In the genomic region with DNA sequence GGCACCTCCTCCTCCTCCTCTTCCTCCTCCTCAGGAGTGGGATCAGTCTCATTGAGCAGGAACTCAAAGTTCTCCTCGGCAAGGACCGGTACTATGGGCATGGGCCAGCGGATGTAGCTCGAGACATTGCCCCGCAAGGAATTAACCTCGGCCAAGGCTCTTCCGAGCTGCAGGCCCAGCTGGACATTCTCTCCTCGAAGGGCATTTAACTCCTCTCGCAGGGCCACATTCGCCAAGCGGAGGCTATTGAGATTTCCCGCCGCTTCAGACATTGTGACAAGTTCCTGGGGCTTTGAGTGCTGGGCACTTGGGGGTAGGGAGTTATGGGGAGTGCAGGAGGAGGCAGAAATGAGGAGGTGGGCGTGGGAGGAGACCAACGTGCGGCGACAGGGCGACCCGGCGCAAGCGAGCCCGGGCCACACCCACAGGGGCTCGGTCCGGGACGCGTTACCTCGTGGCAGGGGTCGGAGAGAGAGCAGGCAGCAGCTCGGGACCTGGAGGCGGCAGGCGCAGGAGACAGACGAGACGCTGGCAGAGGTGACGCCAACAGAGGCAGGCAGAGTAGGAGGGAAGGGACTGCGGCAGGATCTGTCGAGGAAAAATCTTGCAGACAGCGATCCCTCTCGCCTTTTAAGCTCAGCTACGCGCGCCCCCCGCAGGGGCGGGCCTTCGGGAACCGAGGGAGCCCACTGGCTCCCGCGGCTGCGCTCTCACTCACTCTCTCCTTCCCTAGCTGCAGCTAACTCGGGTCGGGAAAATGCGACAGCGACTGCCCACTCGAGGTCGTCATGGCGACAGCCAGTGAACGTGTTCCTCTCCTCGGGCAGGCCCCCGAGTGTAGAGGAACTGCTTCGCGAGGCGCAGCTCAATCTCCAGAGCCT, we compare ENCODE assay signal across 7 mouse cellular contexts. TPM values are rescaled to one million over a fixed set of nuclear protein-coding genes. Genes with fewer than 3 reads are reported as not detected.
DNase-seq lines count a peak whose midpoint lies in the region; ATAC-seq and TF ChIP-seq lines count a peak whose summit lies in the region.

Rtl5 (minus strand) TSS at position 714 of the 881 bp plus-strand sequence.

- TF ChIP-seq POLR2A in spleen, adult 2 months (IDR thresholded peaks at IDR 0.05; ENCODE audit: low read depth, low read length) = no peak

- 0 out of 2 replicates have a peak, but pooled peaks cover 12% of the 10 kb centered on the region for H3K27me3 ChIP-seq in limb, embryonic 11.5 days (ENCODE audit: control insufficient read depth, insufficient read depth, low read length)
- peaks cover 45% of the 10 kb centered on the region for H3K27me3 ChIP-seq in midbrain, embryonic 12.5 days
- no peaks in the 10 kb centered on the region for H3K27me3 ChIP-seq in spleen, adult 2 months (ENCODE audit: control insufficient read depth, insufficient read depth, low read length)

- DNase-seq in adrenal gland, postnatal 14 days = peak; percentile 85
- DNase-seq in embryo, embryonic 11.5 days (ENCODE audit: low read depth, low spot score) = peak; percentile 53
- peak; percentile 99 for DNase-seq in heart, adult 11 months
- DNase-seq in kidney, adult 11 months = peak; percentile 66
- peak; percentile 79 for DNase-seq in limb, embryonic 11.5 days (ENCODE audit: low spot score)
- DNase-seq in spleen, adult 2 months (ENCODE audit: low read depth in 1 of 2, low spot score in 2 of 2) = peak in 1 of 2 experiments; percentile 50

- H3K36me3 ChIP-seq in limb, embryonic 11.5 days (ENCODE audit: control insufficient read depth, insufficient read depth, low read length) = no peaks in the 10 kb centered on the region
- no peaks in the 10 kb centered on the region for H3K36me3 ChIP-seq in midbrain, embryonic 12.5 days
- H3K36me3 ChIP-seq in spleen, adult 2 months (ENCODE audit: control insufficient read depth, insufficient read depth, low read length) = no peaks in the 10 kb centered on the region

- 20% methylated on average over 59 of the region's 61 CpGs for WGBS in limb, embryonic 11.5 days
- WGBS in midbrain, embryonic 12.5 days = 20% methylated on average over 59 of the region's 61 CpGs
- 28% methylated on average over 60 of the region's 61 CpGs for WGBS in spleen, adult 2 months

- peak; percentile 87 for ATAC-seq in limb, embryonic 11.5 days (ENCODE audit: insufficient number of reproducible peaks, low FRiP score, low TSS enrichment, low read depth)
- peak; percentile 93 for ATAC-seq in midbrain, embryonic 12.5 days (ENCODE audit: low FRiP score, low read depth)

- H3K4me1 ChIP-seq in limb, embryonic 11.5 days (ENCODE audit: control insufficient read depth, insufficient read depth, low read length) = no peaks in the 10 kb centered on the region
- peaks cover 38% of the 10 kb centered on the region for H3K4me1 ChIP-seq in midbrain, embryonic 12.5 days
- H3K4me1 ChIP-seq in spleen, adult 2 months (ENCODE audit: control insufficient read depth, insufficient read depth, insufficient read length) = peaks cover 2% of the 10 kb centered on the region

- TF ChIP-seq CTCF in spleen, adult 2 months (IDR thresholded peaks at IDR 0.05; ENCODE audit: extremely low read depth, insufficient read depth, insufficient read length, insufficient replicate concordance) = no peak

- H3K9me3 ChIP-seq in limb, embryonic 11.5 days (ENCODE audit: control insufficient read depth, low read length) = no peaks in the 10 kb centered on the region
- no peaks in the 10 kb centered on the region for H3K9me3 ChIP-seq in midbrain, embryonic 12.5 days

- H3K4me2 ChIP-seq in limb, embryonic 11.5 days (ENCODE audit: low read depth, severe bottlenecking) = peak within 1 kb of the TSS; percentile 59
- peak within 1 kb of the TSS; percentile 61 for H3K4me2 ChIP-seq in midbrain, embryonic 12.5 days (replicated peaks)

- peak within 1 kb of the TSS; percentile 70 for H3K27ac ChIP-seq in limb, embryonic 11.5 days (replicated peaks; ENCODE audit: low read depth, low read length)
- H3K27ac ChIP-seq in midbrain, embryonic 12.5 days (replicated peaks) = peak within 1 kb of the TSS; percentile 78
- H3K27ac ChIP-seq in spleen, adult 2 months (ENCODE audit: insufficient read depth, low read length) = no peak within 1 kb of the TSS

- peak within 1 kb of the TSS; percentile 47; the same call in 1 of the 2 replicates for H3K9ac ChIP-seq in limb, embryonic 11.5 days (ENCODE audit: low read length)
- H3K9ac ChIP-seq in midbrain, embryonic 12.5 days (replicated peaks) = peak within 1 kb of the TSS; percentile 64

- H3K4me3 ChIP-seq in limb, embryonic 11.5 days (ENCODE audit: low read depth, low read length) = peak within 1 kb of the TSS; percentile 40
- peak within 1 kb of the TSS; percentile 54 for H3K4me3 ChIP-seq in midbrain, embryonic 12.5 days
- peak within 1 kb of the TSS; percentile 57 for H3K4me3 ChIP-seq in spleen, adult 2 months (ENCODE audit: extremely low read depth, insufficient read depth, insufficient read length)

RNA-seq across cellular contexts. Expression of gene Rtl5, which starts in this region (rescaled TPM):
- total RNA-seq in adrenal gland, postnatal 14 days (2021) = 7.8 and 11.4 TPM in 2 replicates
- polyA plus RNA-seq in limb, embryonic 11.5 days (2014; fragmentation: Nextera tagmentation; extraction: Ambion mirVana) = 1.6 and 4.0 TPM in 2 replicates
- polyA plus RNA-seq in midbrain, embryonic 12.5 days (2016; fragmentation: Nextera tagmentation; extraction: Ambion mirVana) = 6.2 and 6.5 TPM in 2 replicates
- 4.1 and 5.5 TPM in 2 replicates for polyA plus RNA-seq in spleen, adult 2 months (2012; rRNA removed)
